Mouse (Mus musculus) mesoderm, embryonic 11.5 days (tissue): ENCODE results near the gene Mgat4a.

ENCODE experiments used
- DNase-seq: peaks from one replicate; pipeline ENCODE4 v3.0.0-alpha.2; 2012; ENCODE audit warnings: low read depth, low spot score

The Mgat4a gene

DNA sequence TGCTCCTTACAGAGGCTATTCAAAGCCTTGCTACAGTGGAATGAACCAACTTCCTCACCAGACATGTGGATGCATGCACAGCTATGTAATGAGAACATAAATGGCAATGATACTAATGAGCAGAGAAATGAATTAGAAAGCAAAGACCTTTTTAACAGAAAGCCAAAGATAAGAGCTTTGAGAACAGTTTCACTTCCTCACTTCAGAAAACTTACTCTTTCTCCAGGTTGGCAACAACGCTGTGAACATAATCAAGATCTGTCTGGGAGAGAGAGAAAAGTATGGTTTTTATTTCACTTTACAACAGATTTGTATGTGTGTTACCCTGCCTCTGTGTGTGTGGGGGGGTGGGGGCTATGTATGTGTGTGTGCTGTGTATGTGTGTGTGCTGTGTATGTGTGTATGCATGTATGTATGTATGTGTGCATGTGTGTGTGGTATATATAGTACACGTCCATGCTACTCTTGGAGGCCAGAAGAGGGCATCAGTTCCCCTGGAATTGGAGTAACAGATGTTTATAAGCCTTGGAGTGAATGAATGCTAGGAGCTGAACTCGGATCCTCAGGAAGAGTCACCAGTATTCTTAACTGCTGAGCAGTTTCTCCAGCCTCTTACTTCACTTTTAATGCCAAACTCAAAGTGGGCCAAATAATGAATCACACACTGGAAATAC is 74.4 kb downstream of the Mgat4a start:
- DNase-seq = no peak

DNA sequence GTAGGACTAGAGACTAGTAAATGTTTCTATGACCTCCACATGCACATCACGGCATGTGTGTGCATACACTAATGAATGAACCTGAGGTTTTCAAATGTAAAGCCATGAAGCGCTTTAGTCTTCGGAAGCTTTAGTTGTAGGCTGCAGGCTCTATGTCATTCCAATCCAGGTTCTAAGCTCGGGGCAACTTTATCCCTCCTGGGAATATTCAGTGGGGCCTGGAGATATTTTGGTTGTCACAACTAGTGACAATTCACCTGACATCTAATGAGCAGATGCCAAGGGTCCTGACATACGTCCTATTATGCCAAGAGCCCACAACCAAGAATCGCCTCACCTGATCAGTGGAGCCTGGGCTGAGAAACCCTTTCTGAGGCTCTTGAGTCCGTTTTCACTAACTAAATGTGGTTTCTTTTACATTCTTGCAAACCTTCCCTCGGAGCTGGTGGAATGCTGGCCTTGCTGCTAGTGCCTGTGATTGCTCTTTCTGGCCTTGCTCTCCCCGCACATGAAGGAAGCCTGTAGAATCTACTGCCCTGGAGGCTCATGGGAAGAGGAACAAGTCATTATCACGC is 75.9 kb downstream of the Mgat4a start:
- DNase-seq = no peak

DNA sequence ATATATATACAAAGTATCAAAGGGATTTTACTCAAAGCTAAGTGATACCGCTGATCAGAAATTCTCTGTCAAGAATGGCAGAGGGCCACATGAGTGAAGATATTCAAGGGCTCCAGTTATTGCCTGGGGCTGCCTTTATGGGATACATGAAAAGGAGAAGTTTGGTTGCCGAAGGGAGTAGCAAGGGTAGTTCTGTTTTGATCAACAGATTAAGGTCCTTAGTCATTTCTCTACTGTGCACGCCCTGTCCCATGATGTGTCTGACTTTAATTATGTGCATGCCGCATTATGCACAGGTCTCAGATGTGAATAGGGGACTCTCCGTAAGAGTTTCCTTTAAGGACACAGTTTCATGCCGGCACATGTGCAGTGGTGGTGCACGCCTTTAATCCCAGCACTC is 83.3 kb downstream of the Mgat4a start:
- DNase-seq = no peak

DNA sequence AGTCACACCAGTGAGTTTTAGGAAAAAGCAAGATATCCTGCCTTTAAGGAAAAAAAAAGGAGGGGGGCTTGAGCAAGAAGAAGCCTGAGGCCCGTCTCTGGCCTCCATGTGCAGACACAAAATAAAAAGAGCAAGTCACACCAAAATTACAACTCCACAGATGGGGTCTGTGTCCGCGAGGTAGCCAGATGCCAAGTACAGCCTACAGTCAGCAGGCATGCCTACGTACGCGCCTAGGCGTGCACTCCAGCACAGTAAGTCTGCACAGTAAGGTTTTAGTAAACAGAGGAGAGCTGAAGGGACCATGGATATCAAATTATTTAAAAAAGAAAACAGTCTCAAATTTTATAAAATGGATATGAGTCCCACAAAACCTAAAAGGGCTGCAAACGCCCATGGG is 89.5 kb downstream of the Mgat4a start:
- DNase-seq = no peak

DNA sequence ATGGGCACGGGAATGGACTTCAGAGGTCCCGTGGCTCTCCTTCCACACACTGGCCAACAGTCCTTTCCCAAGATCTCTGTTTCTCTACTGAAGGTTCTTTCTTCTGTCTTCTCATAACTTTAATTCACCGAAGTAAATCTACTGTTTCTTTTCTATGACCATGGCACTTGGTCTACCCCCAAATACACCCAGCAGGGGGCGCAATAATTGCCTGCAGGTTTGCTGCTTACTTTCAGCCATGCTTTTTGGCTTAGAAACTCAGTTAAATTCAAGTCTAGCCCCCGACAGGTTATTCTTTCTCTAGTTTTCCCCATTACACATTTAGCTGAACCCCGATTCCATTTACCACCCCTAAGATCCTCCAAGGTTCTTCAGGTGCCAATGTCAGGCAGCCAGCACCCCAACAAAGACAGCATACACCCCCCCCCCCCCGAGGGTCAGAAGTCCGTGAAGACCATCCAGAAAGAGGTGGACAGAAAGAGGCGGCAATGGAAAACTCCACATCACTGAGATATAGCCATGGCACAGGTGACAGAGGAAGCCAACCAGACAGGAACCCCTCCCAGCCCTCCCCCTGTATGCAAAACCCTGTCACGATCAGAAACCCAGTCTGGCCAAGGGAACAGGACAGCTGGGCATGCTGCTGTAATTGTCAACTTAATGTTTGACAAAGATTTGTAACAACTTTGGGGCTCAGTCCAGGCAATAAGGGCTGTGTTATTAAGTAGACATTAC is 92.3 kb downstream of the Mgat4a start:
- peak; percentile 36 for DNase-seq

DNA sequence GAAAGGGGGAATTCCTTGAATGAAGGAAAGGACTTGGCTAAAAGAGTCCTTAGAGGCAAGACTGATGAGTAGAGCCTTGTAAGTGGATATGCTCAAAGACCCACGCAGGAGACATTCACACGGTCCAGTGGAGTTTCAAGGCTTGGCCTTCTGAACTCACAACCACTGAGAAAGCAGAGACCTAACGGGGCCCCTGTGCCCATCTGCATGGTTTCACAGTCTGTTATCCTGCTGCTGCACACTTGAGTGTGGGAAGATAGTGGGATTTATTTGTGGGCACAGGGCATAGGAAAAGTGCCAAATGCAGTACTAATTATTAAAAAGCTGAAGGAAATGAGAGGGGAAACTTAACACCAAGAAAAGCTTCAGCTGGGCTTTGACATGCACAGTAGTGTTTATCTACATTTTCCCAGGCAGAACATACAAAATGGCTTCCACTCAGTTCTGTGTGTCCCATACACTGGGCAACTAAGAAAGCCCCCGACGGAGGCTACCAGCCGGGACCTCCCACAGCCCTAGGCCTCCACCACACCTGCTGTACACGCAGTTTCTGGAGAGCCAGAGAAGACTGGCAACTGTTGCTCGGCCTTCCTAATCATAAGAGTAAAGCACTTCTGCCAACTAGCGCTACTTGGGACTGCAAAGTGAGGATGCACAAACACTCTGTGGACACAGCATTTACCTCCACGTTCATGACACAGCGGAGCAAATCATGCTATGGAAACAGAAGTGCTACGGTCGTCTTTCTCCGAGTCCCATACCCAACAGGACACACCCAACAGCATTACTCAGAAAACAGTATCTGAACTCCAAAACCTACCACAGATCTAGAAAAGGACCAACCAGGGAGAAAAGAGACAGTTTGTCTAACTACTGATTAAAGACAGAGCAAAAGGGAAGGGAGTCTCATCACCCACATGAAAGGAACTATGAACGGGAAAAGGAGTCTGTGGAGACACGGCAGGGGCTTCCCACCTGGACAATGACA is 97.7 kb downstream of the Mgat4a start:
- no peak for DNase-seq

DNA sequence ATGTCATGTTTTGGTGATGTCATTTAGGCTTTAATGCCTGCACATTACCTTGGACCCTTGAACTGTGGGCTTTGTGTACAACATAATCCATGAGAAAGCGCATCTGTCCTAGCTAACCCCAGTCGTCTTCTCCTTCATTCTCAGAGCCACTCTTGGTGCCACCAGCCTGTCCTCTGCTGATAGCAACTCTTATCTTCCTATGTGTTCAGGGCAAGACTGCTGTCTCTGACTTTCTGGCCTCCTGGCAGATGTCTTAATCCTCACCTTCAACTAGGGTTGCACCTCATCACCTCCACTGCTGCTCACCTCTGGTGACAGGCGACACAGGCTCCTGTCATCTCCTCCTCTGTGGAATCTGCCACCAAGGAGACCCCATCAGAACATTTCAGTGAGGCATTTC is 104.4 kb downstream of the Mgat4a start:
- no peak for DNase-seq

DNA sequence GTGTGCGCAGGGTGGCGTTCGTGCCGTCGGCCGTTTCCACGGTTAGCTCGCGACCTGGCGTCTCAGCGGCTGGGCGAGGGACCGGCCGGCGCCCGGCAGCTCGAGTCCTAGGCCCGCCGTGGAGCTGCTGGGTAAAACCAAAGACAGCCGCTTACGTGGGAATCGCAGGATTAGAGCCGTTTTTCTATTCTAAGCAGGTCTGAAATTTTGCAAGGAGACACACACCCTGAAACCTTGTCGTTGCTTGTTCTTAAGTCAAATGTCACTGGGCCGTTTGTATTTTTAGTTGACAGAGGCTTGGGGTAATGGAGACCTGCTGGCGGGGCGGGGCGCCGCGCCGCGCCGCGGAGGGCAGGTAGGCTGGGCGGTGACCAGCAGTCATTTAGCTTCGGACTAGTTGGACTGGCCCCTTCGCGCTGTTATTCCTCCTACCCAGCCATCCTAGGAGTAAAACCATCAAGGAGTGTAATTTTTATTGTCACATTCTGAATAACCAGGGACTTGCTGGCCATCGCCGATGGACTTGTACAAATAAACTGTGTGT is 110.4 kb downstream of the Mgat4a start:
- DNase-seq = no peak

DNA sequence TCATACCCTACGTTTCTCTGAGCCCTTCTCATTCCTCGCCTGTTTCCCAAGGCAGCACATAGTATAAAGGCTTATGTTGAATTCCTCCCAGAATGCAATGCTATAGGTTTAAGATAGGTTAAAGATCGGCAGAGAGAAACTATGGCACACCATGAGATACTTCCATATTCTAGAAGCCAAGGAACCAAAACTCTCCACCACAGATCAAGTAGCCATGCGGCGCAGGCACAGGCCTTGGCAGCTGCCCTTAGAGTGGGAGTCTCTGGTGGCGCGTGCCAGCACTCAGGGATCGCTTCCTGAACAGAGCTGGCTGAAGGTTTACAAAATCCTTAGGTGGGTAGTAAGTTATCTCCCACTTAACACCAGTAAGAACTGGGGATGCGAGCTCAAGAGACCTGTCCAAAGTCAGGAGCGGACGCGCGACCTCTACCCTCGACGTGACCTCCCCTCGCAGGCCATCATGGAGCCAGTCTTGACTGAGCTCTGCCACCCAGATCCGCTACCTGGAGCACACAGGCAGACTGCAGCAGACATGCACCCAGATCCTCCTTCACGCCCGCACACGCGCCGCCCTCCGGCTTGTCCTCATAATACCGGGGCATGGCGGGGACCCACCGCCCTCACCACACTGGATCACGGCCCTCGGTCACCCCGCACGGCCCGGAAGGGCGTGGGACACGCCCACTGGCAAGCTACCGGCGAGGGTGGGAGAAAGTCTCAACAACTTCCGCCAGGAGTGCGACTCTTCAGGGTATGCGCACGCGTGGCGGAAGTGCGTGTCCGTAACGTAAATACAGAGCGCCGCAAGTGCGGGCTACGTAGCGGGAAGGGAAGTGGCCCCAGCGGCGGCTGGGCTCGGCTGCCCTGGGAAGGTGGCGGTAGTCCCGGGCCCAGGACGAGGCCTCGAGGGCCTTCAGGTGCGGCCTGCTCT is 111.2 kb downstream of the Mgat4a start, which contains the start of the genes Coa5 and Unc50:
Gene Coa5 (minus strand): TSS at position 738 of the 931 bp plus-strand sequence.
Gene Unc50 (plus strand): TSS at position 774 of the 931 bp plus-strand sequence.
- DNase-seq = peak; percentile 96

DNA sequence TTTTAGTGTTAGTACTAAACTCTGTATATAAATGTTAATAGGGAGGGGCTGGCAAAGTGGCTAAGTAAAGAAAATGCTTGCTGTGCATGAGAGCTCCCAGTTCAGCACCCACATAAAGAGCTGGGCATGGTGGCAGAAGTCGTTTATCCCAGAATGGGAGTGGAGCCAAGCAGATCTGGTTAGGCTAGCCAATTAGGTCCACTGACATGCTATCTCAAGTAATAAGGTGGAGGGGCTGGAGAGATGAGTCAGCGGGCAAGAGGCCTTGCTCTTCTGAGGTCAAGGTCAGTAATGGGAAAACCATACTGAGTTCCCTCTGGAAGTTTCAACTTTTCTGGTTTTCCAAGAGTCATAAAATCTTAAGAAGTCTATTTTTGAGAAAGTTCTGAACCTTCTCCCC is 111.9 kb downstream of the Mgat4a start:
- DNase-seq = no peak

DNA sequence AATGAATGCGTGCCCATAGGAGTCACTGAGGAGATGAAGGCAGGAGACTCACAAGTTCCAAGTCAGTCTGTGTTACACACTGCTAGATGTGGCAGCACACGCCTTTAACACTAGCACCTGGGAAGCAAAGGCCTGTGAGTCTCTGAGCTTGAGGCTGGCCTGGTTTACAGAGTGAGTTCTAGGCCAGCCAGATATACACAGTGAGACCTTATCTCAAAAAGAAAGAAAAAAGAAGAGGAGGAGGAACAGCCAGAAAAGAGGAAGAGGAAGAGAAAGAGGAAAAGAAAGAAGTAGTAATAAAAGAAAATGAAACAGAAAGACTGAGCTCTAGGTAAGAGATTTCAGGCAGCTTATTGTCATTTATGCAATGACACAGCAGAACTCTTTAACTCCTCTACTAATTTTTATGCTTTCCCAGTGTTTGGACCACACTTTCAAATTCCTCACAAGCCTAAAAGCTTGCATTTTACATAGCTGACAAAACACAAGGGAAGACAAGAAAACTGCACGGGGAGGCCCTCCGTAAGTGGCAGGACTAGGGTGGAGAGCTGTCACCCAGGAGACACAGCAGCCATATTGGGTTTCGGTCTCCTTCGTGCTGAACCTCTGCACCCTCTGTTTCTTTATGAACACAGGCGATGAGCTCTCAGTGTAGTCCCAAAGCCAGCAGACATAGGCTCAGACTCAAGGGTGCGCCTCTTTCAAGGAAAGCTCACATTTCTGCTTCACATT is 113.5 kb downstream of the Mgat4a start:
- DNase-seq = no peak

DNA sequence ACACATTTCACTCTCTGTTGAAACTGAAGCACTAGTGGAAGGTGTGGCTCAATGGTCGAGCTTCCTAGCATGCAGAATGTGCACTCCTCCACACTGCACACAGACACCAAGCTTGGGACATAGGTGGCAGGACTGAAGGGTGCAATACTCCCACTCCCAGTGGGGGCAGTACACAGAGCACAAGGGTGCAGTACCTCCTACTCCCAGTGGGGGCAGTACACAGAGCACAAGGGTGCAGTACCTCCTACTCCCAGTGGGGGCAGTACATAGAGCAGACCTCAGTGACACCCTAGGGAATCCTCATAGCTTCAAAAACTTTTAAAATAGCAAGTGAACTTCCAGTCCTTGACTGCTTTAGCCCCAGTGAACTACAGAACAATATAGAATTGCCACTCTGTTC is 121.4 kb downstream of the Mgat4a start:
- peak; percentile 46 for DNase-seq

DNA sequence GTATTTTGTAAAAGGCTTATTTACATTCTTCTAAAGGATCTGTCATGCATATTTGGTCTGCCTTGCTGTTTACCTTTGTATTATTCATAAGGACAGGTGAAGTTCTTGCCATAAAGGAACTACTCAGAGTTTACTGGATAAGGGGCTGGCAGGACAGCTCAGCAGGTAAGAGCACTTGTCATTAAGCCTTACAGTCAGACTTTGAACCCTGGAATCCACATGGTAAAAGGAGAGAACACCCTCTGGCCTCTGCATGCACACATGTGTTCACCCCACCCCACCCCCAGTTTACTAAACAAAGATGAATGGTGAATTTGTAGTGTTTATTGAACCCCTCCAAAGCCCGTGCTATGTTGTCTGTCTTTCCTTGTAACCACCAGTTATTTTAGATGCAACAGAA is 125.4 kb downstream of the Mgat4a start:
- no peak for DNase-seq

DNA sequence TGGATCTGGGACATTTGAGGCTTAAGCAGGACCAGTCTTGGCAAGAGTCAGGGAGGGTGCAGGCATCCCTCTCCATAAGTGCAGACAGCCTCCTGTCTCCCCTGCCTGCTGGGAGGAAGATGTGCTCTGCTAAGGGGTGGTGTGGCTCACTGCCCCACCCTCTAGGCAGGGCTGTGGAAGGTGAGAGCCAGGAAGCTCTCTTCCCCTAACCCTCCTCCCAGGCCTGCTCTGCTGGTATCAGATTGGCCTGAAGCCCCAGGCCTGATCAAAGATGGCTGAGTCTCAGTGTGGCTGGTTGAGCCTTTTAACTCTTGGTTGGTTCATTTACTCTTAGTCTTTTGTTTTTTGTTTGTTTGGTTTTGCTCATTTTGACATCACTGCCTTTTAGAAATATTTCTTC is 131.2 kb downstream of the Mgat4a start:
- no peak for DNase-seq

DNA sequence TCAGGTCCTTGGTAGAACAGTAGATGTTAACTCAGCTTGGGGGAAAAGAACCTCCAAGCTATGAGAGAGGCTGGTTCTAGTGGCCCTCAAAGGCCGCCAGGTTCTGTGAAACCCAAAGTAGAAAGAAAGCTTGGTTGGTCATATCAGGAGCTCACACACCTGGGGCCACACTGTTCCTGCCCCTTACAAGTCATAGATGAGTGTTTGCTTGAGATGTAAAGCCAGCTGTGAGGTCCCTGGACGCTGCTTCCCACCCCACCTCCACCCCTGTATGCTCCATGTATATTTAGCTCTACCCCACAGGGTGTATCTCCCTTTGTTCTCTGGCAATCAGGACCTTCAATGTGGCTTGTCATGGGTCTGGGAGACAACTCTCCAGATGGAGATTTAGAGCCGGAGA is 132.1 kb downstream of the Mgat4a start:
- no peak for DNase-seq

DNA sequence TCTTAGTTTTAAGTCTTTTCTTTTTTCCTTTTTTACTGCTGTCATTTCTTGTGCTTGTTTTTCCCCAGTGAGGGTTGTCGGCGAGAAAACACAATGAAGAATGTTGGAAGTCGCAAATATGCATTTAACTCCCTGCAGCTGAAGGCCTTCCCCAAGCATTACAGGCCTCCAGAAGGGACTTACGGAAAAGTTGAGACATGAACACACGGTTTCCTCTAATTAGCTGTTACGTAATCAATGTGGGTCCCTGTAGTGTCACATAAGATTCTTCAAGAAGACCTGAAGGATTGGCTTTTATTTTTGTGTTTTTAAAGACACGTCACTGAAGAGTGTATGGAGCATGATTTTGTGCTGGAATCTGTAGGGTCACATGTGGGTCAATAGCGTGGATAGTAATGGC is 132.8 kb downstream of the Mgat4a start:
- DNase-seq = no peak

DNA sequence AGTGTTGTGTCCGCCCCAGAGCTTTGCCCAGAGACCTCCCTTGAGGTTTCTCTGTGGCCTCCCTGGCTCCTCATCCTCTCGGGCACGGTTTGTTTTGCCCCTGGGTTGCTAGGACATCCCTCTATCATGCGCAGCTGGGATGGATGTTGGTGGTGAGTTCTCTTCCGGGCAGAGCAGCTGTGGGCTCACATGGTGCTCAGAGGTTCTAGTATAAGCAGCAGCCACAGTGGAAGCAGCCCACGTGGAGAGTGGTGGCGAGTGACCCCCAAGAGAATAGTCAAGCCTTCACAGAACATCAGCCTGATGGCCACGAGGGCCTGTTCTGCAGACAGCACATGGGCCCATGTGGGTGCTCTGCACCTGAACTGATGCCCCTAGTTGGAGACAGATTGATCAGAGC is 133.6 kb downstream of the Mgat4a start:
- DNase-seq = no peak

DNA sequence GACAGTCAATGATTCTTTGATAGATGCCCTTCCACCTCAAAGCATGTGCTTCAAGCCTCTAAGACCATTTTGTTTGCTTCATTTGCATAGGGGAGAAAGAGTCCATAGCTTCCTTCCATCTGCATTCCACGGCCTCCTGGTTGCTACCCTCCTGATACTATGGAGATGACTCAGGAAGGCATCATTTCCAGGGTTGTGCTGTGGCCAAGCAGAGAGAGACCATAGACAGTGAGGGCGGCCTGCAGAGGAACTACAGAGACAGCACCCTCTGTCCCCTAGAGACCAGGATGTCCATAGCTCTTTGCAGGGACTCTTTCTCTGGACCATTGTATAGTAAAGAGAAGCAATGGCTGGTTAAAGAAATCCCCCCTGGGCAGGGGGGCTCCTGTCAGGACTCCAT is 135.7 kb downstream of the Mgat4a start:
- no peak for DNase-seq

DNA sequence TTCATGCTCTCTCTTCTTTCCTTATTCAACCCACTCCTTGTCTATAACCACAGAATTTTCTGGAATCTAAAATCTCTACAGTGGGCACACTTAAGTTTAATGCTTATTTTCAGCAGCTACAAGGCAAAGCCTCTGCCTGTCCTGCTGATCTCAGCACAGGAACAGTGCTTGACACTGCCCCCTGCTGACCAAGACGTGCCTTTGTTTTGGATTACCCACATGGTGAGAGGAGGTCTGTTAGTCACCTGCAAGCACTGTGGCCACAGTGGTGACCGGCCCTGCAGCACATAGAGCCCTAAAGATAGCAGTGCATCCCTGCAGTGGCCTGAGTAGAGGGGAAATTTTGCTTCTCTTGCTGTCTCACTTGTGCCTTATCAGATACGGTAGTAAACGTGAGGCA is 139.1 kb downstream of the Mgat4a start:
- peak; percentile 72 for DNase-seq

DNA sequence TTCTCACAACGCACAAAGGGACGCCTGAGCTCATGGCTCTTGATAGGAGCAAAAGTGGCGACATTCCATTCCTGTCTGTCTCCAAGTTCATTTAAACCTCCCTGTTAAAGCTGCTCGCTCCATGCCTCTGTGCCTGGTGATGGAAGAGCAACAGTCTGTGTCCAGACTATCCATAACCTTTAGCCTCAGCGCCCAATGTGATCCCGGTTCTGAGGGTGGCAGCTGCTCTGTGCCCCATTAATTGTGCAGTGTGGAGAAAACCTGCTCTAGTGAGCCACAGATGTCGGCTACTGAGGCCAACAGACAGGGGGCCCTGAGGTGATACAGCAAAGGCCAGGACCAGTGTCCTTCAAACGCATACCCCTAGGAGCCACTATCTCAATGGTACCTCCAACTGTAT is 141.1 kb downstream of the Mgat4a start:
- DNase-seq = peak; percentile 12
